Mouse (Mus musculus) intestine, embryonic 16.5 days (tissue): ENCODE measurements around the gene Smu1. TPM values are rescaled to one million over a fixed set of nuclear protein-coding genes. Genes with fewer than 3 reads are reported as not detected.
A peak's percentile ranks its signal among the peaks of the same experiment; 100 is the strongest.

ENCODE experiments used
- ATAC-seq: fragments of 200-750 bp; cut with Nextera tagmentation; 2 replicates; pipeline ENCODE4 v1.8.0; 2017; ENCODE audit warnings: moderate TSS enrichment, moderate library complexity
- H3K27ac ChIP-seq: fragments of 300-500 bp; sonication (generic); 2 replicates; pipeline ENCODE4 v1.5.1; 2014; ENCODE audit warnings: mild to moderate bottlenecking, low read length
- H3K27me3 ChIP-seq: fragments of 300-500 bp; sonication (generic); replicated peaks from 2 replicates; pipeline ENCODE4 v1.6.1; 2014; ENCODE audit warnings: low read length, control low read depth, mixed read lengths; ENCODE audit not compliant: control insufficient read depth, insufficient read depth
- H3K36me3 ChIP-seq: fragments of 300-500 bp; sonication (generic); 2 replicates; pipeline ENCODE4 v1.6.1; 2014; ENCODE audit warnings: low read length, control low read depth; ENCODE audit not compliant: control insufficient read depth, insufficient read depth
- H3K4me1 ChIP-seq: fragments of 300-500 bp; sonication (generic); 2 replicates; pipeline ENCODE4 v1.6.1; 2014; ENCODE audit warnings: low read length, control low read depth, mixed read lengths; ENCODE audit not compliant: control insufficient read depth, insufficient read depth
- H3K4me2 ChIP-seq: fragments of 300-500 bp; sonication (generic); 2 replicates; pipeline ENCODE4 v1.6.1; 2014; ENCODE audit warnings: low read depth, low read length, control low read depth
- H3K4me3 ChIP-seq: fragments of 300-500 bp; sonication (generic); 2 replicates; pipeline ENCODE4 v1.5.1; 2014; ENCODE audit warnings: mild to moderate bottlenecking, low read length
- H3K9ac ChIP-seq: fragments of 300-500 bp; sonication (generic); 2 replicates; pipeline ENCODE4 v1.6.1; 2014; ENCODE audit warnings: low read depth, low read length
- H3K9me3 ChIP-seq: fragments of 300-500 bp; sonication (generic); 2 replicates; pipeline ENCODE4 v1.6.1; 2016; ENCODE audit warnings: low read length, control low read depth; ENCODE audit not compliant: control insufficient read depth
- WGBS: fragments of 180-500 bp; shearing (Covaris S2); extraction: QIAGEN DNeasy Blood & Tissue Kit; methylation state at CpG from one replicate; pipeline ENCODE4 v1.1.7; 2014; 5-methylcytosine and 5-hydroxymethylcytosine counted together
- microRNA counts: library from miRNA; unstranded; fragments of <30 nt; microRNA quantifications from one replicate; lab custom pipeline; 2016
- microRNA-seq: library from miRNA; unstranded; fragments of <30 nt; microRNA quantifications from one replicate; pipeline ENCODE4, GENCODE M21; 2016
- polyA plus RNA-seq: library from polyadenylated mRNA; unstranded; fragments of >200 nt; fragmentation: Nextera tagmentation; extraction: Ambion mirVana; gene quantifications from 2 replicates; pipeline ENCODE4 v1.2.1, GENCODE M21; 2015

The Smu1 gene
- polyA plus RNA-seq, 1 experiment from 2014 or later = 145 TPM

DNA sequence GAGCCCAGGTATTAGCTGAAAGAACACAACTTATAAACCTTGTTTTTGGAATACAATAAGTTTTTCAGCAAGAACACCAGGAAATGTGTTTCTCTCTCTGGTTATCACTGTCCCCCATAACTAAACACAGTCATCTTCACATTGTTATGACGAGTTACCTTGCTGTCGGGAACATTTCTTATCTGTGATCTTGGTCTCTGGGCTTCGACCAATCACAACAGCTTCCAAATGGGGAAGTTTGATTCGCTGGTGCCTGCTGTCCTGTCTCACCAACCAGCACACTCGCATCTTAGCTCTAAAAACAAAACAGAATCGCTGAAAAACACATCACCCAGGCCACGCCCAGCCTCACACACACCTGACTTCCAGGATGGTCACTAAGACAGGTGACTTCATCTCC, 60.7 kb downstream of the Smu1 start:
- no peak overlapping the region for H3K27ac ChIP-seq
- no peaks in the 10 kb centered on the region for H3K27me3 ChIP-seq
- H3K4me2 ChIP-seq = no peak overlapping the region
- no peak overlapping the region for H3K9ac ChIP-seq
- H3K4me3 ChIP-seq = no peak overlapping the region
- H3K4me1 ChIP-seq = peaks cover 13% of the 10 kb centered on the region
- 0 out of 2 replicates have a peak, but pooled peaks cover 9% of the 10 kb centered on the region for H3K36me3 ChIP-seq
- H3K9me3 ChIP-seq = no peaks in the 10 kb centered on the region
- 83% methylated on average over 7 of the region's 7 CpGs for WGBS
- no peak for ATAC-seq

GRCm38 (mm10) chr4:40691100-40691499, 66.6 kb downstream of the Smu1 start:
- Histone ChIP-seq H3K4me3 (no peak overlapping the region), H3K9me3 (no peaks in the 10 kb centered on the region), H3K27ac (no peak overlapping the region), H3K4me1 (no peaks in the 10 kb centered on the region), H3K9ac (no peak overlapping the region), H3K36me3 (0 out of 2 replicates have a peak, but pooled peaks cover 11% of the 10 kb centered on the region), H3K27me3 (no peaks in the 10 kb centered on the region), H3K4me2 (no peak overlapping the region)
- 84% methylated on average over 11 of the region's 11 CpGs for WGBS
- no peak for ATAC-seq

MicroRNAs within 50 kb of the gene (microRNA counts, 519-probe panel; counts per million panel counts)
- 1,344 counts per million, percentile 8 among the panel's probes with 10 or more counts for microRNA mmu-miR-207 (lab: Ali Mortazavi, UCI)

Small RNAs within 50 kb of the gene (microRNA-seq; reads per million reads assigned to microRNA genes)
- gene Mir207 = not detected

Other genes starting within 250 kb of the Smu1 start
- gene Aptx, start 54.7 kb downstream of the Smu1 start, polyA plus RNA-seq = 21.7 and 22.3 TPM in 2 replicates
- 295 and 316 TPM in 2 replicates for gene Dnaja1, start 35.8 kb downstream of the Smu1 start, polyA plus RNA-seq
- gene B4galt1, start 96.1 kb upstream of the Smu1 start, polyA plus RNA-seq = 26.6 and 27.3 TPM in 2 replicates
- gene Spink4, start 162.1 kb upstream of the Smu1 start, polyA plus RNA-seq = 539 and 560 TPM in 2 replicates
- gene Bag1, start 190.4 kb upstream of the Smu1 start, polyA plus RNA-seq = 142 and 152 TPM in 2 replicates
- gene Chmp5, start 190.5 kb upstream of the Smu1 start, polyA plus RNA-seq = 103 and 104 TPM in 2 replicates
- gene Nfx1, start 213.0 kb upstream of the Smu1 start, polyA plus RNA-seq = 69.1 and 70.5 TPM in 2 replicates